Mouse (Mus musculus) MEL (cell line): ENCODE results near the gene Dgkb.

ENCODE experiments used
- CHD1 ChIP-seq: IDR thresholded peaks from 2 replicates; pipeline ENCODE4 v1.6.1; 2012; ENCODE audit warnings: low read depth, mild to moderate bottlenecking, inconsistent platforms, low read length, improper control_type of control experiment
- CTCF ChIP-seq, 3 experiments: IDR thresholded peaks in 2 of 3; conservative IDR thresholded peaks in 1 of 3; 2 replicates each; pipeline ENCODE4 v1.5.1; 2011 to 2012; ENCODE audit warnings: low read length in 3 of 3, low read depth in 2 of 3, mild to moderate bottlenecking in 2 of 3, improper control_type of control experiment in 1 of 3, inconsistent platforms in 1 of 3, mixed read lengths in 1 of 3, moderate library complexity in 1 of 3; ENCODE audit not compliant: control insufficient read depth in 1 of 3, insufficient read depth in 1 of 3, poor library complexity in 1 of 3, severe bottlenecking in 1 of 3
- KAT2A ChIP-seq: conservative IDR thresholded peaks from 2 replicates; pipeline ENCODE4 v1.6.1; 2012; ENCODE audit warnings: low read depth, low read length, improper control_type of control experiment, inconsistent platforms
- MYB ChIP-seq: IDR thresholded peaks from 2 replicates; pipeline ENCODE4 v1.6.1; 2011; ENCODE audit warnings: mild to moderate bottlenecking, low read depth, low read length, improper control_type of control experiment
- MYC ChIP-seq: IDR thresholded peaks from 2 replicates; pipeline ENCODE4 v1.6.1; 2011; ENCODE audit warnings: low read depth, mild to moderate bottlenecking, low read length, improper control_type of control experiment, moderate library complexity
- POLR2A ChIP-seq, 2 experiments: IDR thresholded peaks; 2 replicates each; pipeline ENCODE4 v1.6.1; 2011 to 2012; ENCODE audit warnings: low read length in 2 of 2, mild to moderate bottlenecking in 2 of 2, control low read depth in 1 of 2, improper control_type of control experiment in 1 of 2, low read depth in 1 of 2, moderate library complexity in 1 of 2; ENCODE audit not compliant: control insufficient read depth in 1 of 2, insufficient read depth in 1 of 2, poor library complexity in 1 of 2
- SMC3 ChIP-seq: IDR thresholded peaks from 2 replicates; pipeline ENCODE4 v1.6.1; 2011; ENCODE audit warnings: low read depth, low read length, improper control_type of control experiment
- TAL1 ChIP-seq: IDR thresholded peaks from 2 replicates; pipeline ENCODE4 v1.6.1; 2012; ENCODE audit warnings: mild to moderate bottlenecking, inconsistent platforms, low read length, moderate library complexity, mixed read lengths
- UBTF ChIP-seq: IDR thresholded peaks from 2 replicates; pipeline ENCODE4 v1.6.1; 2012; ENCODE audit warnings: low read depth, mild to moderate bottlenecking, inconsistent platforms, low read length, improper control_type of control experiment, moderate library complexity, borderline replicate concordance; ENCODE audit not compliant: insufficient read depth
- ZC3H11A ChIP-seq: IDR thresholded peaks from 2 replicates; pipeline ENCODE4 v1.6.1; 2012; ENCODE audit warnings: low read depth, mild to moderate bottlenecking, inconsistent platforms, low read length, improper control_type of control experiment

DNA sequence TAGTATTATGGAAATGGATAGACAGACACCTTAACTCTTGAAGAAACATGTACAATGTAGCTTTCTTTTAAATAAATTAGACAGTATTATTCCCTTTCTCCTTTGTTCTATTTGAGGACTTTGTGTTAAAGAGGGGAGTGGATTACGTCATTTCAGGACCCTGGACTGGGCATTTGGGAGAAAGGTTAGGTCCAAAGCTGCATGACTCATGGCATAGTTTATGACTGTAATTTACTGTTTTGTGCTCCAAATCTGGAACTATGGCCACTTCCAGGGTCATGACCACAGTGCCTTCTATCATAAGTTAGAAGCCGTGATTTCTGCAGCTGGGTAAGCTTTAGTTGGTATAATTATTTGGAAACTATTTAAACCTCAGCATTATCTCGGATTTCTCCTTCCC, 294.4 kb downstream of the Dgkb start:
- TF ChIP-seq SMC3 (no peak), ZC3H11A (no peak), POLR2A (IDR thresholded peaks at IDR 0.05; ENCODE audit: control insufficient read depth in 1 of 2, insufficient read depth in 1 of 2, low read depth in 1 of 2, low read length in 2 of 2, poor library complexity in 1 of 2) (no peak), CTCF (IDR thresholded peaks at IDR 0.05 in 2 of 3, conservative IDR thresholded peaks at IDR 0.05 in 1 of 3; ENCODE audit: control insufficient read depth in 1 of 3, insufficient read depth in 1 of 3, low read depth in 2 of 3, low read length in 3 of 3, poor library complexity in 1 of 3, severe bottlenecking in 1 of 3) (no peak), MYC (no peak), TAL1 (no peak), KAT2A (no peak), MYB (no peak), UBTF (no peak), CHD1 (no peak)
